Mouse (Mus musculus): ENCODE measurements around the gene Ckap5. TPM values are rescaled to one million over a fixed set of nuclear protein-coding genes. Genes with fewer than 3 reads are reported as not detected.

The Ckap5 gene
- polyA plus RNA-seq, 1 experiment from 2014 or later: 84.9 TPM

- 93% methylated on average over 11 of the region's 11 CpGs for WGBS
- H3K36me3 ChIP-seq (ENCODE audit: control insufficient read depth, insufficient read depth, low read length): peaks cover 37% of the 10 kb centered on the region
Measured at GRCm38 (mm10) chr2:91645811-91646210, 119.2 kb downstream of the Ckap5 start.

GRCm38 (mm10) chr2:91646733-91647132 is 120.2 kb downstream of the Ckap5 start:
- Histone ChIP-seq H3K27ac (ENCODE audit: low read length) (no peak overlapping the region), H3K4me2 (ENCODE audit: low read depth, low read length) (no peak overlapping the region), H3K9ac (ENCODE audit: low read length) (no peak overlapping the region), H3K36me3 (ENCODE audit: control insufficient read depth, insufficient read depth, low read length) (peaks cover 37% of the 10 kb centered on the region), H3K9me3 (ENCODE audit: control insufficient read depth, low read length) (no peaks in the 10 kb centered on the region), H3K4me3 (ENCODE audit: low read length) (no peak overlapping the region), H3K4me1 (replicated peaks; ENCODE audit: control insufficient read depth, insufficient read depth, low read length) (peaks cover 11% of the 10 kb centered on the region), H3K27me3 (ENCODE audit: control insufficient read depth, insufficient read depth, low read depth, low read length) (no peaks in the 10 kb centered on the region)
- 31% methylated on average over 1 of the region's 1 CpGs for WGBS
- no peak for ATAC-seq (ENCODE audit: low read depth)

More at GRCm38 (mm10) chr2:91645811-91646210, 119.2 kb downstream of the Ckap5 start:
- Histone ChIP-seq H3K4me1 (replicated peaks; ENCODE audit: control insufficient read depth, insufficient read depth, low read length) (0 out of 2 replicates have a peak, but pooled peaks cover 5% of the 10 kb centered on the region), H3K4me2 (ENCODE audit: low read depth, low read length) (no peak overlapping the region), H3K9ac (ENCODE audit: low read length) (no peak overlapping the region), H3K27me3 (ENCODE audit: control insufficient read depth, insufficient read depth, low read depth, low read length) (no peaks in the 10 kb centered on the region), H3K4me3 (ENCODE audit: low read length) (no peak overlapping the region), H3K27ac (ENCODE audit: low read length) (no peak overlapping the region), H3K9me3 (ENCODE audit: control insufficient read depth, low read length) (no peaks in the 10 kb centered on the region)
- ATAC-seq (ENCODE audit: low read depth): no peak

GRCm38 (mm10) chr2:91649152-91649551 is 122.6 kb downstream of the Ckap5 start:
- Histone ChIP-seq H3K36me3 (ENCODE audit: control insufficient read depth, insufficient read depth, low read length) (peaks cover 34% of the 10 kb centered on the region), H3K9me3 (ENCODE audit: control insufficient read depth, low read length) (no peaks in the 10 kb centered on the region), H3K27ac (ENCODE audit: low read length) (peak overlapping the region; percentile 91), H3K4me2 (ENCODE audit: low read depth, low read length) (peak overlapping the region; percentile 82), H3K4me3 (ENCODE audit: low read length) (peak overlapping the region; percentile 74), H3K9ac (ENCODE audit: low read length) (peak overlapping the region; percentile 86), H3K27me3 (ENCODE audit: control insufficient read depth, insufficient read depth, low read depth, low read length) (no peaks in the 10 kb centered on the region), H3K4me1 (replicated peaks; ENCODE audit: control insufficient read depth, insufficient read depth, low read length) (peaks cover 19% of the 10 kb centered on the region)
- ATAC-seq (ENCODE audit: low read depth): peak; percentile 1; the same call in 1 of the 2 replicates
- 1% methylated on average over 15 of the region's 15 CpGs for WGBS

DNA sequence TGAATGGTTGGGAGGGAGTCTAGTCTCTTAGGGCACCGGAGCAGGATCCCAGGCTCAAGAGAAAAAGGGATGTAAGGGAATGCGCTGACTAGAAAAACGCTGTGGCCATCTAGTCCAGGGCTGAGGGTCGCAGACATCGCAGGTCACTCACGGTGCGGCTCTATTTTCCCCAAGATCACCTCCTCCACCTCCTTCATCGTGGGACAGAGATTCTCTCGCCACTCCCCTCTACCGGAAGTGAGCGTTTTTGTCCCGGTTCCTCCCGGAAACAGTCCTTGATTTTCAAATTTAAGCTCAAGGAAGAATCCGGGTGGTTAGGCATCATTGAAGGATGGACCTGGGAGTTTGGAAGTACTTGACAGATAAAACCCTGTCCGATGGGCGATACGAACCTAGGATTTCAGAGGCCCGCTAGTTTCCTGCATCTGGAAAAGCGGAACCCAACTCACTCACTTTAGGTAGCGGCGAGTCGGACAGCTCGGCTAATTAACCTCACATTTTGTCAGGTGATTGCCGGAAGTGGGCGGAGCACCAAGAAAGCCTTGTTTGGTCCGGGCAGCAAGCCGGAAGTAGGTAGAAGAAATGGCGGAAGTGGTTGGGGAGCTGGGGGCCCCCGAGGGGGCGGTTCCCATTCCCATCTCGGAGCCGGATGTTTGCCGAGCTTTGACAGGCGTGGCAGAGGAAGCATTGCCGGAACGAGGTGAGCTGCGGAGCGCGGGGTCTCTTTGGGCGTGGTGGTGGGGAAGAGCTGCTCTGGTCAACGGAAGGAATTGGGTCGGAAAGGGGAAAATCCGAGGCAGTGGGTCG is 123.2 kb downstream of the Ckap5 start, which contains the start of the genes Zfp408 and Arhgap1:
Gene Zfp408, minus strand, starts transcription at position 239 of the 807 bp plus-strand sequence.
Gene Arhgap1, plus strand, starts transcription at position 308 of the 807 bp plus-strand sequence.
- H3K4me3 ChIP-seq (ENCODE audit: low read length): peak within 1 kb of the TSS; percentile 74
- peak within 1 kb of the TSS; percentile 82 for H3K4me2 ChIP-seq (ENCODE audit: low read depth, low read length)
- WGBS: under 1% methylated on average over 44 of the region's 44 CpGs
- peak within 1 kb of the TSS; percentile 86 for H3K9ac ChIP-seq (ENCODE audit: low read length)
- H3K36me3 ChIP-seq (ENCODE audit: control insufficient read depth, insufficient read depth, low read length): peaks cover 34% of the 10 kb centered on the region
- peaks cover 20% of the 10 kb centered on the region for H3K4me1 ChIP-seq (replicated peaks; ENCODE audit: control insufficient read depth, insufficient read depth, low read length)
- H3K27ac ChIP-seq (ENCODE audit: low read length): peak within 1 kb of the TSS; percentile 91
- ATAC-seq (ENCODE audit: low read depth): peak; percentile 97
- H3K27me3 ChIP-seq (ENCODE audit: control insufficient read depth, insufficient read depth, low read depth, low read length): no peaks in the 10 kb centered on the region
- H3K9me3 ChIP-seq (ENCODE audit: control insufficient read depth, low read length): no peaks in the 10 kb centered on the region

DNA sequence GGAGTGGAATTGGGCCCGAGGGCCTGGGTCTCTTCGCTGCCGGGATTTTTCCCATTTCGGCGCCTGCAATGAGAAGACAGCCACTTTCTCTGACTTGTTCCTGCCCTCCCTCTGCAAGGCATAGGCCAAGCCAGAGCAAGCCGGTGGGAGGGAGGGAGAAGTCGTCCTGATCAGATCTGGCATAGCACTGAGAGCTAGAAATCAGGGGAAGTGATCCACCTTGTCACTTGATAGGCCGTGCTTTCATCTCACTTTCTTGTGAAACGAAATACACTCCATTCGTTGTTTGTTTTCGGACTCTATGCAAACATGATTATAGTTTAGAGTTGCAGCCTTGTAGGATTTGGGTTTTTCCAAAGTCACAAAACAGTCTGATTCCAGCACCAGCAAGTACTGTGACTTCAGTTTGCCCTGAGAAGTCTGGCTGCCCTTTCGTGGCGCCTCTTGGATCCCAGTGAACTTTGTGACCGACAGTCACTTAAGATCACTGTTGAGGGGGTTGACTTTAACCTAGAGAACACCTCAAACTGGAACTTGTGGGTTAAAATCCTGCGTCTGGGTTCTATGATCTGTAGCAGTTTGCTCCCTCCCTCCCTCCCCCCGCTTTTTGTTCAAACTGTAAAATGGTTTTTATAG is 123.9 kb downstream of the Ckap5 start:
- peak; percentile 57 for ATAC-seq (ENCODE audit: low read depth)
- H3K27me3 ChIP-seq (ENCODE audit: control insufficient read depth, insufficient read depth, low read depth, low read length): no peaks in the 10 kb centered on the region
- 7% methylated on average over 16 of the region's 16 CpGs for WGBS
- peak overlapping the region; percentile 82 for H3K4me2 ChIP-seq (ENCODE audit: low read depth, low read length)
- H3K4me1 ChIP-seq (replicated peaks; ENCODE audit: control insufficient read depth, insufficient read depth, low read length): peaks cover 27% of the 10 kb centered on the region
- H3K4me3 ChIP-seq (ENCODE audit: low read length): peak overlapping the region; percentile 74
- peaks cover 31% of the 10 kb centered on the region for H3K36me3 ChIP-seq (ENCODE audit: control insufficient read depth, insufficient read depth, low read length)
- H3K27ac ChIP-seq (ENCODE audit: low read length): peak overlapping the region; percentile 76
- H3K9me3 ChIP-seq (ENCODE audit: control insufficient read depth, low read length): no peaks in the 10 kb centered on the region
- peak overlapping the region; percentile 73 for H3K9ac ChIP-seq (ENCODE audit: low read length)

DNA sequence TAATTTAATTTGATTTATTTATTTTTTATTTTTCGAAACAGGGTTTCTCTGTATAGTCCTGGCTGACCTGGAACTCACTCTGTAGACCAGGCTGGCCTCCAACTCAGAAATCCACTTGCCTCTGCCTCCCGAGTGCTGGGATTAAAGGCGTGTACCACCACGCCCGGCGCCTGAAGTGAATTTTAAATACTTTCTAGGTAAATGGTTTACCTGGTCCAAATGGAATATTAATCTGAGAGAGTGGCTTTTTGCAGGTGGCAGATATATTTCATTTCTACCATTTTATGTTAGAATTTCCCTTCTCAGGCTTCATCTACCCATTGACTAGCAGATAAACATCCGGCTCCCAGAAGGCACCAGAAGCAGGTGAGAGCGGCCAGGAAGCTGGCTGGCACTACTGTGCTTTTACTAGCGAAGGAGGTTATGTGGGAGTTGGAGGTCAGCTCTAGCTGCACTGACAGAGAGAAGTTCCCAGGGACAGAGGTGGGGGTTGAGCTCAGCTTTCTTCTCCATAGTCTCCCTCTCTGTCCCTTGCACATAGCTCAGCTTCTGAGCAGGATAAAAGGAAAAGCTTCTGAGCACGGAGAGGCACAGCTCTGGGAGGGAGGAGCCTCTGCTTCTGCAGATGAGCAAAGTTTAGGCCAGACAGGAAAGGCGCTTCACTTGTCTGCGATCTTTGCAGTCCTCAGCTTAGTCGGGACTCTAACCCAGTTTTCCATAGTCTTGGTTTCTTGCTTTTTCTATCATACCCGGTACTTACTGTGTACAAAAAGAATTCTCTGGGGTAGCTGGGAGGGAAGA is 125.1 kb downstream of the Ckap5 start:
- WGBS: 85% methylated on average over 14 of the region's 14 CpGs
- Histone ChIP-seq H3K27me3 (ENCODE audit: control insufficient read depth, insufficient read depth, low read depth, low read length) (no peaks in the 10 kb centered on the region), H3K36me3 (ENCODE audit: control insufficient read depth, insufficient read depth, low read length) (peaks cover 19% of the 10 kb centered on the region), H3K4me2 (ENCODE audit: low read depth, low read length) (no peak overlapping the region), H3K9me3 (ENCODE audit: control insufficient read depth, low read length) (no peaks in the 10 kb centered on the region), H3K4me3 (ENCODE audit: low read length) (no peak overlapping the region), H3K27ac (ENCODE audit: low read length) (no peak overlapping the region), H3K4me1 (replicated peaks; ENCODE audit: control insufficient read depth, insufficient read depth, low read length) (peaks cover 36% of the 10 kb centered on the region), H3K9ac (ENCODE audit: low read length) (no peak overlapping the region)
- ATAC-seq (ENCODE audit: low read depth): no peak

DNA sequence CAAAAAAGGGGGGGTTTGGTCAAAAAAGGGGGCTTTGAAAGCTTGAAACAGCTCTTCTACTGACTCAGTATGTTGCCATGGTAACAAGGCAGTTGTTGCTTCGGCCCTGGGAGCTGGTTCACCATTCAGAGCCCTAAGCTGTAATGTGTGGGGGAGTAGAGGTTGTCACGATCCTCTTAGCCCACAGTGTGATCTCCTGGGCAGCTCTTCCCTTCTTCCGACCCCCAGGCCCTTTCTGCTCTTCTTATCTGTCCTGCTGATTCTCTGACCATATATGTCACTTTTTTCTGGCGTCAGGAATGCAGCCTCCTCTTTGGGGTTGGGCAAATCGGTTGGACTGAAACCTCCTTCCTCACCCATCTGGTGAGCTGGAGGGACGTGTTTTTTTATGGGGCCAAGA is 126.3 kb downstream of the Ckap5 start:
- Histone ChIP-seq H3K4me1 (replicated peaks; ENCODE audit: control insufficient read depth, insufficient read depth, low read length) (peaks cover 37% of the 10 kb centered on the region), H3K9ac (ENCODE audit: low read length) (no peak overlapping the region), H3K27me3 (ENCODE audit: control insufficient read depth, insufficient read depth, low read depth, low read length) (no peaks in the 10 kb centered on the region), H3K27ac (ENCODE audit: low read length) (no peak overlapping the region), H3K36me3 (ENCODE audit: control insufficient read depth, insufficient read depth, low read length) (peaks cover 18% of the 10 kb centered on the region), H3K4me2 (ENCODE audit: low read depth, low read length) (no peak overlapping the region), H3K4me3 (ENCODE audit: low read length) (no peak overlapping the region), H3K9me3 (ENCODE audit: control insufficient read depth, low read length) (no peaks in the 10 kb centered on the region)
- WGBS: 51% methylated on average over 6 of the region's 6 CpGs
- no peak for ATAC-seq (ENCODE audit: low read depth)

DNA sequence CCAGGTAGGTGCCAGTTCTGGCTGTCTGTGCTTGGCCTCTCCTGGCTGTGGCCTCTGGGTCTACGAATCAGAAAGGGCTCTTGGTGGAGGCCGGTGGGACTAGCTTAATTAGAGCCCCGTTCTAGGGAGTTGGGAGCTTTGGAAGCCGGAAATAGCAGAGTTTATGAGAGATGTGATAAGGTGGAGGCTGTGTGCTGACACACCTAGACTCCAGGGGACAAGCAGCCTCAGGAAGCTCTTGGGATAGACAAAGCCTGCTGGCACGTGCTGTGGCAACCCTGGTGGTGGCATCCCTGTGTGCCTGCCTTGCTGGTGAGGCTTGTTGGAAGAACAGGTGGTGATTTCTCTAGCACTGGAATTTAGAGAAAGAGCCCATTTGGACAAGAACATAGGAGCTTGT is 128.8 kb downstream of the Ckap5 start:
- WGBS: 73% methylated on average over 5 of the region's 5 CpGs
- H3K27ac ChIP-seq (ENCODE audit: low read length): peak overlapping the region; percentile 84
- no peak overlapping the region for H3K9ac ChIP-seq (ENCODE audit: low read length)
- no peak overlapping the region for H3K4me3 ChIP-seq (ENCODE audit: low read length)
- ATAC-seq (ENCODE audit: low read depth): no peak
- no peak overlapping the region for H3K4me2 ChIP-seq (ENCODE audit: low read depth, low read length)
- H3K9me3 ChIP-seq (ENCODE audit: control insufficient read depth, low read length): no peaks in the 10 kb centered on the region
- no peaks in the 10 kb centered on the region for H3K27me3 ChIP-seq (ENCODE audit: control insufficient read depth, insufficient read depth, low read depth, low read length)
- H3K4me1 ChIP-seq (replicated peaks; ENCODE audit: control insufficient read depth, insufficient read depth, low read length): peaks cover 32% of the 10 kb centered on the region
- H3K36me3 ChIP-seq (ENCODE audit: control insufficient read depth, insufficient read depth, low read length): peaks cover 25% of the 10 kb centered on the region

Measured in lung, embryonic 16.5 days (tissue).